In genomic region chr5:41370356-41370755, GRCm38 (mm10) we compare ENCODE assay signal across 14 mouse cellular contexts.
DNase-seq lines count a peak whose midpoint lies in the region; ATAC-seq and TF ChIP-seq lines count a peak whose summit lies in the region.
"Had no signal": no experiment of that assay in that cellular context is flagged by ENCODE, and none has a peak within 500 bp of the region (broad histone marks: within the 10 kb centered on the region; RNA-seq: fewer than 3 reads in every experiment).

No protein-coding gene starts in this region.

- peak; percentile 4 for DNase-seq in forebrain, embryonic 14.5 days (ENCODE audit: low spot score)
- DNase-seq in forebrain, embryonic 11.5 days (ENCODE audit: low spot score): no peak
- DNase-seq in cerebellum, adult 2 months: peak; percentile 76 to 95
- peak; percentile 17 for DNase-seq in embryo, embryonic 11.5 days (ENCODE audit: low read depth, low spot score)
- no peak for DNase-seq in limb, embryonic 14.5 days (ENCODE audit: low spot score)
- no peak for DNase-seq in adrenal gland, adult 8-10 months
- DNase-seq in heart, adult 2 months: no peak
- DNase-seq in heart, adult 9 months (ENCODE audit: low spot score in 2 of 2): no peak
- DNase-seq: layer of hippocampus, adult 9-11 months had no signal

- no peak for TF ChIP-seq CTCF in cerebellum, adult 2 months (IDR thresholded peaks at IDR 0.05; ENCODE audit: borderline replicate concordance, insufficient read depth, low read depth, low read length)
- TF ChIP-seq CTCF in heart, adult 2 months (IDR thresholded peaks at IDR 0.05): no peak

- H3K79me2 ChIP-seq in heart, adult 2 months (replicated peaks; ENCODE audit: control insufficient read depth, insufficient read depth, low read length): no peaks in the 10 kb centered on the region

- no peak for TF ChIP-seq POLR2A in cerebellum, adult 2 months (IDR thresholded peaks at IDR 0.05; ENCODE audit: borderline replicate concordance, insufficient read depth, low read length)
- no peak for TF ChIP-seq POLR2A in limb, embryonic 14.5 days (IDR thresholded peaks at IDR 0.05; ENCODE audit: borderline replicate concordance, extremely low read depth, insufficient read depth, insufficient read length)
- no peak for TF ChIP-seq POLR2A in heart, adult 2 months (IDR thresholded peaks at IDR 0.05; ENCODE audit: insufficient read depth, low read depth, low read length)

- H3K4me2 ChIP-seq in forebrain, embryonic 14.5 days (ENCODE audit: low read length): no peak overlapping the region
- no peak overlapping the region for H3K4me2 ChIP-seq in forebrain, embryonic 11.5 days (ENCODE audit: low read depth, low read length, severe bottlenecking)
- H3K4me2 ChIP-seq in limb, embryonic 14.5 days (replicated peaks; ENCODE audit: low read depth, low read length, severe bottlenecking): no peak overlapping the region
- H3K4me2 ChIP-seq: embryonic facial prominence, embryonic 13.5 days; forebrain, embryonic 13.5 days; limb, embryonic 15.5 days; lung, embryonic 14.5 days had no signal

- no peaks in the 10 kb centered on the region for H3K27me3 ChIP-seq in forebrain, embryonic 14.5 days (replicated peaks; ENCODE audit: control insufficient read depth, insufficient read depth, low read length)
- no peaks in the 10 kb centered on the region for H3K27me3 ChIP-seq in forebrain, embryonic 11.5 days (ENCODE audit: control insufficient read depth, insufficient read depth, low read length)
- H3K27me3 ChIP-seq in cerebellum, adult 2 months (ENCODE audit: control insufficient read depth, insufficient read depth, low read length): no peaks in the 10 kb centered on the region; the same call in 1 of the 2 replicates
- H3K27me3 ChIP-seq in limb, embryonic 14.5 days (ENCODE audit: control insufficient read depth, insufficient read depth, low read length): no peaks in the 10 kb centered on the region
- no peaks in the 10 kb centered on the region for H3K27me3 ChIP-seq in heart, adult 2 months (ENCODE audit: control insufficient read depth, insufficient read depth, low read length)
- H3K27me3 ChIP-seq: embryonic facial prominence, embryonic 13.5 days; forebrain, embryonic 13.5 days; limb, embryonic 15.5 days had no signal

- WGBS in forebrain, embryonic 14.5 days: 69% methylated on average over 4 of the region's 4 CpGs
- 70% methylated on average over 4 of the region's 4 CpGs for WGBS in forebrain, embryonic 11.5 days
- 6% methylated on average over 4 of the region's 4 CpGs for WGBS in cerebellum, adult 2 months
- 12% methylated on average over 4 of the region's 4 CpGs for WGBS in limb, embryonic 14.5 days
- WGBS in heart, adult 2 months: 58% methylated on average over 4 of the region's 4 CpGs

- H3K27ac ChIP-seq in forebrain, embryonic 14.5 days (ENCODE audit: low read depth, low read length): no peak overlapping the region
- H3K27ac ChIP-seq in forebrain, embryonic 11.5 days (ENCODE audit: low read depth, low read length): no peak overlapping the region
- H3K27ac ChIP-seq in cerebellum, adult 2 months (ENCODE audit: insufficient read depth, low read length): no peak overlapping the region
- H3K27ac ChIP-seq in limb, embryonic 14.5 days (replicated peaks; ENCODE audit: low read depth, low read length): no peak overlapping the region
- no peak overlapping the region for H3K27ac ChIP-seq in heart, adult 2 months
- H3K27ac ChIP-seq: embryonic facial prominence, embryonic 13.5 days; forebrain, embryonic 13.5 days; kidney, postnatal 0 days; limb, embryonic 15.5 days had no signal

- H3K36me3 ChIP-seq in forebrain, embryonic 14.5 days (ENCODE audit: control insufficient read depth, insufficient read depth, low read length): no peaks in the 10 kb centered on the region
- H3K36me3 ChIP-seq in forebrain, embryonic 11.5 days (ENCODE audit: control insufficient read depth, insufficient read depth, low read length): no peaks in the 10 kb centered on the region
- no peaks in the 10 kb centered on the region for H3K36me3 ChIP-seq in limb, embryonic 14.5 days (ENCODE audit: control insufficient read depth, insufficient read depth, low read length)
- H3K36me3 ChIP-seq in heart, adult 2 months (ENCODE audit: control insufficient read depth, insufficient read depth, low read length): no peaks in the 10 kb centered on the region
- H3K36me3 ChIP-seq: embryonic facial prominence, embryonic 13.5 days; limb, embryonic 15.5 days had no signal

- no peak overlapping the region for H3K9ac ChIP-seq in forebrain, embryonic 14.5 days (ENCODE audit: low read length)
- no peak overlapping the region for H3K9ac ChIP-seq in forebrain, embryonic 11.5 days (ENCODE audit: low read length)
- no peak overlapping the region for H3K9ac ChIP-seq in limb, embryonic 14.5 days (ENCODE audit: low read depth, low read length, severe bottlenecking)
- H3K9ac ChIP-seq in heart, adult 2 months (ENCODE audit: low read depth, low read length): no peak overlapping the region
- H3K9ac ChIP-seq: embryonic facial prominence, embryonic 13.5 days; forebrain, embryonic 13.5 days; limb, embryonic 15.5 days; lung, embryonic 14.5 days had no signal

- TF ChIP-seq EP300 in heart, adult 2 months (IDR thresholded peaks at IDR 0.05; ENCODE audit: insufficient read depth, low read depth, low read length): no peak

- H3K9me3 ChIP-seq in forebrain, embryonic 14.5 days (replicated peaks; ENCODE audit: control insufficient read depth, low read length): no peaks in the 10 kb centered on the region
- no peaks in the 10 kb centered on the region for H3K9me3 ChIP-seq in forebrain, embryonic 11.5 days (ENCODE audit: control insufficient read depth, low read length)
- H3K9me3 ChIP-seq in limb, embryonic 14.5 days (ENCODE audit: control insufficient read depth, low read length): no peaks in the 10 kb centered on the region
- H3K9me3 ChIP-seq: embryonic facial prominence, embryonic 13.5 days; forebrain, embryonic 13.5 days; limb, embryonic 15.5 days had no signal

- no peak for ATAC-seq in forebrain, embryonic 14.5 days
- ATAC-seq in forebrain, embryonic 11.5 days (replicated peaks; ENCODE audit: low FRiP score): no peak
- peak; percentile 19; the same call in 1 of the 2 replicates for ATAC-seq in limb, embryonic 14.5 days (ENCODE audit: low FRiP score, low read depth)
- ATAC-seq: forebrain, embryonic 13.5 days had no signal

- H3K4me1 ChIP-seq in forebrain, embryonic 14.5 days (ENCODE audit: control insufficient read depth, insufficient read depth, low read length): no peaks in the 10 kb centered on the region
- H3K4me1 ChIP-seq in forebrain, embryonic 11.5 days (replicated peaks; ENCODE audit: control insufficient read depth, insufficient read depth, low read length): no peaks in the 10 kb centered on the region
- peaks cover 2% of the 10 kb centered on the region; the same call in 1 of the 2 replicates for H3K4me1 ChIP-seq in cerebellum, adult 2 months (ENCODE audit: control insufficient read depth, insufficient read depth, low read length)
- H3K4me1 ChIP-seq in limb, embryonic 14.5 days (ENCODE audit: control insufficient read depth, insufficient read depth, low read length): peaks cover 6% of the 10 kb centered on the region; the same call in 1 of the 2 replicates
- no peaks in the 10 kb centered on the region for H3K4me1 ChIP-seq in heart, adult 2 months (ENCODE audit: control insufficient read depth, insufficient read depth, low read length)
- H3K4me1 ChIP-seq: forebrain, embryonic 13.5 days; limb, embryonic 15.5 days had no signal

- no peak overlapping the region for H3K4me3 ChIP-seq in forebrain, embryonic 14.5 days (ENCODE audit: low read depth, low read length)
- H3K4me3 ChIP-seq in forebrain, embryonic 11.5 days (ENCODE audit: low read depth, low read length): no peak overlapping the region
- no peak overlapping the region for H3K4me3 ChIP-seq in cerebellum, adult 2 months (replicated peaks; ENCODE audit: insufficient read depth, low read depth, low read length)
- no peak overlapping the region for H3K4me3 ChIP-seq in limb, embryonic 14.5 days (replicated peaks; ENCODE audit: low read length)
- no peak overlapping the region for H3K4me3 ChIP-seq in heart, adult 2 months
- H3K4me3 ChIP-seq: embryonic facial prominence, embryonic 13.5 days; forebrain, embryonic 13.5 days; limb, embryonic 15.5 days had no signal

- intact Hi-C loops in heart, adult 2 months (cut with DNase I): no loop called here

Comparison
In these comparisons a context has a peak if more than half of its experiments do, and no peak if none do; other contexts are left out.
1. DNase-seq: peak in forebrain, embryonic 14.5 days (single experiment), cerebellum, adult 2 months (2 of 2) and embryo, embryonic 11.5 days (single experiment); none in forebrain, embryonic 11.5 days (single experiment), limb, embryonic 14.5 days (single experiment), adrenal gland, adult 8-10 months (single experiment), heart, adult 2 months (0 of 2) and heart, adult 9 months (0 of 2).